Mouse (Mus musculus) neural tube, embryonic 15.5 days (tissue): ENCODE measurements at regions not wholly inside any gene's neighbourhood (a gene's known extent, or its start where the extent isn't known, plus 50 kb on each side); places are given as distances from the start of the nearest gene placed in this dataset.
"Not testable (repeated sequence)": the region's sequence is repeated elsewhere in the genome, so short reads cannot be mapped to it uniquely, and the experiment has no call there.

Source experiments
- ATAC-seq: fragments of 200-750 bp; cut with Nextera tagmentation; 2 replicates; pipeline ENCODE4 v1.8.0; 2017; ENCODE audit warnings: mild to moderate bottlenecking, moderate TSS enrichment, moderate library complexity; ENCODE audit not compliant: low FRiP score
- H3K27ac ChIP-seq: fragments of 300-500 bp; sonication (generic); replicated peaks from 2 replicates; pipeline ENCODE4 v1.5.1; 2015; ENCODE audit warnings: mild to moderate bottlenecking, inconsistent platforms
- H3K27me3 ChIP-seq: fragments of 300-500 bp; sonication (generic); replicated peaks from 2 replicates; pipeline ENCODE4 v1.6.1; 2015; ENCODE audit warnings: inconsistent platforms
- H3K36me3 ChIP-seq: fragments of 300-500 bp; sonication (generic); 2 replicates; pipeline ENCODE4 v1.6.1; 2015; ENCODE audit warnings: inconsistent platforms
- H3K4me1 ChIP-seq: fragments of 300-500 bp; sonication (generic); 2 replicates; pipeline ENCODE4 v1.6.1; 2015; ENCODE audit warnings: inconsistent platforms
- H3K4me2 ChIP-seq: fragments of 300-500 bp; sonication (generic); 2 replicates; pipeline ENCODE4 v1.6.1; 2015; ENCODE audit warnings: inconsistent platforms, mild to moderate bottlenecking, moderate library complexity
- H3K4me3 ChIP-seq: fragments of 300-500 bp; sonication (generic); replicated peaks from 2 replicates; pipeline ENCODE4 v1.5.1; 2015; ENCODE audit warnings: mild to moderate bottlenecking, inconsistent platforms
- H3K9ac ChIP-seq: fragments of 300-500 bp; sonication (generic); replicated peaks from 2 replicates; pipeline ENCODE4 v1.6.1; 2015; ENCODE audit warnings: mild to moderate bottlenecking, inconsistent platforms
- H3K9me3 ChIP-seq: fragments of 300-500 bp; sonication (generic); replicated peaks from 2 replicates; pipeline ENCODE4 v1.6.1; 2016; ENCODE audit warnings: inconsistent platforms
- WGBS: fragments of 180-500 bp; shearing (Covaris S2); methylation state at CpG from one replicate; pipeline ENCODE4 v1.1.7; 2015; ENCODE audit warnings: mixed read lengths; 5-methylcytosine and 5-hydroxymethylcytosine counted together

DNA sequence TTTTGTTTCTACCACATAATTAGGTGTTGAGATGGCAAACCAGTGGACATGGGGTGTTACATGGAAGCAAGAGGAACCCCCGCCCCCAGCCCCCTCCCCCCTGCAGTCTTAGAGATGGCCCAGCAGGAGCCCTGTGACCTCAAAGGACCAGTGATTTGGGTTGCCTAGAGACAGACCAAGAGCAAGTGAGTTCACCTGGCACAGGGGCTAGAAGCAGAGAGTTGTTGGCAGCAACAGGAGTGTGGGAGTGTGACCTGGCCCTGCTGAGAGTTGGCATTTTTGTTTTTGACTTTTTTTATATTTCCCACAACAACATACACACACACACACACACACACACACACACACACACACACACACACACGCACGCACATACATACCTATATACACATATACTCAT lies 987.9 kb downstream of the Cdh18 start:
- no peaks in the 10 kb centered on the region for H3K36me3 ChIP-seq

DNA sequence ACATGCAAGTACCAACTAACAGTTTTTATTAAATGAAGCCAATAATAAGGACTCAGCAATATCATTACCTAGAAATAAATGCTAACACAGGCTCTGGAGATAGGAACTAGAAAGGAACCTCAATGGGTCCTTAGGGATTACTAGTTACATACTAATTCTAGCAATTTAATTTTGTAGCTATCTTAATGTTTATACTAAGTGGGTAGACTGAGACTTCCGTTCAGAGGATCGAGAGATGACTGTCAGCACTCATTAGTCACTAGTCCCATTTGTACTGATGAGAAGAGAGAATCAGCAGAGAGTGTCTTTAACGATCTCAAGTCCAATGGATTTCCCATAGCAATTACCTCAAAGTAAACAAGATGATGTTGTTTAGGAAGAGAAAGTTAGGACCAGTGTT lies 988.6 kb downstream of the Cdh18 start:
- no peak overlapping the region for H3K9ac ChIP-seq
- H3K36me3 ChIP-seq = no peaks in the 10 kb centered on the region
- ATAC-seq = peak; percentile 72; the same call in 1 of the 2 replicates

More for the DNA sequence above, 987.9 kb downstream of the Cdh18 start:
- H3K4me3 ChIP-seq = no peak overlapping the region
- no peaks in the 10 kb centered on the region for H3K9me3 ChIP-seq
- ATAC-seq = no peak
- no peaks in the 10 kb centered on the region for H3K27me3 ChIP-seq
- H3K4me1 ChIP-seq = no peaks in the 10 kb centered on the region
- WGBS = 76% methylated on average over 3 of the region's 3 CpGs
- H3K9ac ChIP-seq = no peak overlapping the region
- H3K4me2 ChIP-seq = no peak overlapping the region
- H3K27ac ChIP-seq = no peak overlapping the region

DNA sequence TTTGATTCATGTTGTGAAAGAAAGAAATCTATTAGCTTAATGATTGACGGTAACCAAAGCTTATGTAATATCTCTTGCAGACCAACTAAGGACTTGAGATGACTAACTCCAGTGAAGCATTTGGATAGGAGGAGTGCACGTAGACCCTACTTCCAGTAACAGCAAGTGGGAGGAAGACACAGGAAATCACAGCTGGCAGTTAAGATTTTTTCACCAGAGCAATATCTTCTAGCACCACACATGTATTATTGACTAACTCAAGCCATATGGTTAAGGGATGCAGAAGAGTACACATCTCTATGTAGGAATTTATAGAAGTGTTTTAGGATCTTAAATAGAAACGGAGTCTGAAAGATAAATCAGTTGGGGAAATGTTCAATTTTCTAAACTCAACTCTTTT lies 1011.3 kb downstream of the Cdh18 start:
- Histone ChIP-seq H3K4me3 (no peak overlapping the region), H3K36me3 (no peaks in the 10 kb centered on the region), H3K9me3 (no peaks in the 10 kb centered on the region), H3K4me2 (no peak overlapping the region), H3K4me1 (no peaks in the 10 kb centered on the region), H3K9ac (no peak overlapping the region), H3K27ac (no peak overlapping the region), H3K27me3 (no peaks in the 10 kb centered on the region)
- ATAC-seq = no peak
- 89% methylated on average over 3 of the region's 3 CpGs for WGBS

More for the DNA sequence above, 988.6 kb downstream of the Cdh18 start:
- no peak overlapping the region for H3K4me2 ChIP-seq
- H3K4me1 ChIP-seq = no peaks in the 10 kb centered on the region
- no peaks in the 10 kb centered on the region for H3K27me3 ChIP-seq
- H3K9me3 ChIP-seq = no peaks in the 10 kb centered on the region
- H3K4me3 ChIP-seq = no peak overlapping the region
- 58% methylated on average over 3 of the region's 3 CpGs for WGBS
- no peak overlapping the region for H3K27ac ChIP-seq

DNA sequence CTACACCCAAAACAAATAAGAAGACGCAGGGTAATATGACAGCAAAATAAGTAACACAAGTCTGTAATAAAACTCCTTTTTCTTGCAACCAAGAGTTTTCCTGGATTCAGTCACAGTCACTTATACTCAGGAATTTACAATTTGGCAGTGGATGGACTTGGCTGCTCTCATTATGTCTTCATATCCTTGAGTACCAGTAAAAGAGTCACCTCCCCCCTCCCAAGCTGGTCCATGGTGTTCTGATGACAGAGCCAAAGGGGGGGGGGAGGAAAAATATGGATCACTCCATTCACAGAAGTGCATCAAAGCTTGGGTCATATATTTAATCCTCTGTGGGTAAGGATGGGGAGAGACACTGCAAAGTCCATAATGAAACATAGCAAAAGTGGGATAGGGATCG lies 1013.4 kb downstream of the Cdh18 start:
- no peak for ATAC-seq
- 91% methylated on average over 2 of the region's 2 CpGs for WGBS
- H3K4me1 ChIP-seq = no peaks in the 10 kb centered on the region

DNA sequence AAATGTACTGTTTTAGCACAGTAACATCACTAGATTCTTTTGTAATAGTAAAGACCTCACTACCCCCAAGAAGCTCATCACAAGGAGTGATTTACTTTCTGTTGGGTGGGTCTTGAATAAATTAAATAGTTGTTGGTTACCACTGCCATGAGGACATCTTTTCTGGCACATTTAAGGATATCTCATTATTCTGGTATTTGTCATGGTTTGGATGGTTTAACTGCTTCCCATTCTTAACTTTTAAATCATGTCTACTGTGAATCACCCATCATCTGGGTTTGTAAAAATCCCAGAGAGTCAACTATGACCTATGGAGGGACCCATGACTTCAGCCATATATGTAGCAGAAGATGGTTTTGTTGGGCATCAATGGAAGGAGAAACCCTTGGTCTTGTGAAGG lies 1016.2 kb downstream of the Cdh18 start:
- Histone ChIP-seq H3K9me3 (0 out of 2 replicates have a peak, but pooled peaks cover 3% of the 10 kb centered on the region), H3K27ac (no peak overlapping the region), H3K36me3 (no peaks in the 10 kb centered on the region), H3K4me1 (no peaks in the 10 kb centered on the region), H3K27me3 (no peaks in the 10 kb centered on the region), H3K4me2 (no peak overlapping the region), H3K9ac (no peak overlapping the region), H3K4me3 (no peak overlapping the region)
- no peak for ATAC-seq

More for the DNA sequence above, 1013.4 kb downstream of the Cdh18 start:
- H3K9me3 ChIP-seq = no peaks in the 10 kb centered on the region
- no peak overlapping the region for H3K27ac ChIP-seq
- H3K36me3 ChIP-seq = no peaks in the 10 kb centered on the region
- no peak overlapping the region for H3K9ac ChIP-seq
- H3K4me2 ChIP-seq = no peak overlapping the region
- H3K4me3 ChIP-seq = no peak overlapping the region
- no peaks in the 10 kb centered on the region for H3K27me3 ChIP-seq

DNA sequence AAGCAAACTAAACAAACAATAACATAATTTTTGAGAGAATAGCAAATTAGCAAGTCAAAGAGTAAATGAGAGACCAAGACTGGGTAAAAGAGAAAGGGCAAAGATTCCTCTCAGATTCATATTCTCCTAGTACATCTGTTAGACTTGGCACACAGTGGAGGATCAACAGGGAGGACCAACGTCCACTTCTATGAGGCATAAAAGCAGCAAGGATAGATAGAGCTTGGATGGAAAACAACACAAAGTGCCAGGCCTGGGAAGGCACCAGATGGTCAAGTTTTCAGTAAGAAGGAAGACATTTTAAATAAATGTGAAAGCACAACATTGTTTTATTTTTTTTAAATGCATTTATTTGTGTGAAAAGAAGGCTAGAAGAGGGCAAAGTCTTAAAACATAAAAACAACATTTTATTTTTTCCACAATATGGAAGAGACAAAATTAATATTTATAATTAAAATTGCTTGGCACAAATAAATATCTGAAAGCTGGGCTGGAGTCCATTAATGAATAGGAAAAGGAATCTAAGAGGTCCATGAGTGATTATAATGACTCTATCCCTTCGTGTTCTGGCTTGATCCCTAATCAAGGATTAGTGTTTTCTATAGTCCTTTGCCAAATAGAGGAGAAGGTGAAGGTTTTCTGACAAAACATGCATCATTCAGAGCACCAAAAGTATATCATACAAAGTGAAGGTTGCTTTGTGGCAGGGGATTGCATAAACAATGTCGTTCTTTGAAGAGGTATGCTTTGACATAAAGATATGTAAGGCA lies 1018.2 kb downstream of the Cdh18 start:
- Histone ChIP-seq H3K4me1 (no peaks in the 10 kb centered on the region), H3K27me3 (no peaks in the 10 kb centered on the region), H3K4me2 (no peak overlapping the region), H3K9me3 (0 out of 2 replicates have a peak, but pooled peaks cover 3% of the 10 kb centered on the region), H3K4me3 (no peak overlapping the region), H3K36me3 (no peaks in the 10 kb centered on the region), H3K27ac (no peak overlapping the region), H3K9ac (no peak overlapping the region)
- no peak for ATAC-seq
- 77% methylated on average over 3 of the region's 3 CpGs for WGBS

DNA sequence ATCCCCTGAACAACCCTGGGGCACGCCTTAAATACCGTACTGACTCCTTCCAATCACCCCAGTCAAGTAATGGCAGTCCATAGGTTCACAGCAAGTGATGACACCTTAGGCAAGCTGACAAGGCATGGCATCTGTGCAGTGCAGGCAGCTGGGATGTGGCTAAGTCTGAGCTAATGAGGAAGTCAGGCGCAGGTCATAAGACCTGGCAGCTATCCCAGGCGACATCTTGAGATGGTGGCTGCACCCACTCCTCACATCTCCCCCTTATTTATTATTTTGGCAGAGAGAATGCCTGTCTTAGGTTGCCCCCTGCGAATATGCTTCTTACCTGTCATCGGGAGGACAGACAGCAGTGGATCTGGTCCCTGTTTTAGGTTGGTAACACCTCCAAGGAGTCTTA lies 1019.8 kb downstream of the Cdh18 start:
- H3K4me1 ChIP-seq, H3K36me3 ChIP-seq, ATAC-seq, H3K9me3 ChIP-seq, H3K4me2 ChIP-seq, H3K27ac ChIP-seq, H3K27me3 ChIP-seq, H3K4me3 ChIP-seq, H3K9ac ChIP-seq: not testable (repeated sequence)
- WGBS = 92% methylated on average over 6 of the region's 6 CpGs

DNA sequence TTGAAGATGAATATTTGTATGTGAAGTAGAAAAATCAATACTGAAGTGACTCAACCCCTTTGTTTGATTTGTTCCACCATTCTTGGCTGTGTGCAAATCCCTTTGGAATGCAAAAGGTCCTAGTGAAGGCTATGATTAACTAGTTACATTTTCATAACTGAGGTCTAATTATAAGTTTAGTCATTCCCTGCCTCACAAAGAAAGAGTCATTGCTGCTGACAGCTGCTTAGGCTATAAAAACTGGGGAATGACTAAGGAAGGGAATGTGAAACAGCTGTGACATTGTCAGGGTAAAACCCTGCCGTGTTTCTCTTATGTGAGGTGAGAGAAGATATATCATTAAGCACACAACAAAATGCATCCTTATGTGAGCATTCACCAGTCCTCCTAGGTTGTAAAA lies 1033.1 kb downstream of the Cdh18 start:
- ATAC-seq = no peak
- Histone ChIP-seq H3K27ac (no peak overlapping the region), H3K9me3 (no peaks in the 10 kb centered on the region), H3K36me3 (no peaks in the 10 kb centered on the region), H3K27me3 (no peaks in the 10 kb centered on the region), H3K4me3 (no peak overlapping the region), H3K4me1 (no peaks in the 10 kb centered on the region), H3K4me2 (no peak overlapping the region), H3K9ac (no peak overlapping the region)
- 11% methylated on average over 1 of the region's 1 CpGs for WGBS

DNA sequence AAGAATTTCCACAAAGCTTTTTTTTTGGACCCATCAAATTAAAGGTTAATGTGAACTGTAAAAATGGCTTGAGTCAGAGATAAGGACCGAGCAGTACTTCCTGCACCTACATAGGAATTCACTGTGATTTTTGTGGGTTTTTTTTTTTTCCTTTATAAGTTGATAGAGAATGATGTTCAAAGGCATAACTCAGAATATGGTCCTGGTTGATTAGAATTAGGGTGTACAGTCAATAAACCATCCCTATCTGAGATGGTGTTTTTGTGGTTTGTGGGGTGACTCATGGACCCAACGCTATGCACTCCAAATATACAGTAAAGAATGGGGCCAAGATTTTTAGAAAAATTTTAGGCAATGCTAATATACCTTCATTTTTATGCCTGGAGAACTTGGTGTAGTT lies 1041.6 kb downstream of the Cdh18 start:
- Histone ChIP-seq H3K4me1 (no peaks in the 10 kb centered on the region), H3K9ac (no peak overlapping the region), H3K27ac (no peak overlapping the region), H3K9me3 (no peaks in the 10 kb centered on the region), H3K27me3 (no peaks in the 10 kb centered on the region), H3K4me3 (no peak overlapping the region), H3K4me2 (no peak overlapping the region), H3K36me3 (no peaks in the 10 kb centered on the region)
- 96% methylated on average over 2 of the region's 2 CpGs for WGBS
- ATAC-seq = no peak

DNA sequence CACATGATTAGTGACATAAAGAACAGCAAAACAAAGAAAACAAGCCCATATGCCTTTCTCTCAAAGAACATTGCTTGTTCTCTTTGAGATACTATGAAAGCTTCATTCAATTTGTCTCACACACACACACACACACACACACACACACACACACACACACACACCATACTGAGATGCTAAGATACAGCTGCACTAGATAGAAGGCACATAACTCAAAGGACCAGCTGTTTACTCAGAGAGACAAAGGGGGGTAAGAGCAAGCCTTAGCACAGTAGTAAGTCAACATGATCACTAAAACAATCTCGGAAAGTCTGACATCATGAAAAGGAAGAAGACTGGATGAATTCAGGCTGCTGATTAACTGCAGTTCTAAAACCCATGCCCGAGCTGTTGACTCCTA lies 1051.6 kb downstream of the Cdh18 start:
- H3K4me2 ChIP-seq = no peak overlapping the region
- no peaks in the 10 kb centered on the region for H3K4me1 ChIP-seq
- no peak overlapping the region for H3K9ac ChIP-seq
- no peaks in the 10 kb centered on the region for H3K36me3 ChIP-seq
- no peaks in the 10 kb centered on the region for H3K27me3 ChIP-seq
- H3K27ac ChIP-seq = no peak overlapping the region
- no peaks in the 10 kb centered on the region for H3K9me3 ChIP-seq
- 45% methylated on average over 2 of the region's 2 CpGs for WGBS
- ATAC-seq = no peak
- H3K4me3 ChIP-seq = no peak overlapping the region
